Mouse (Mus musculus) spleen, adult 18-20 months (tissue): ENCODE measurements around the gene Mrpl9.

Source experiments
- DNase-seq, 2 experiments: peaks; one replicate each; pipeline ENCODE4 v3.0.0; 2022; ENCODE audit warnings: mixed read lengths in 2 of 2

Mrpl9 gene

DNA sequence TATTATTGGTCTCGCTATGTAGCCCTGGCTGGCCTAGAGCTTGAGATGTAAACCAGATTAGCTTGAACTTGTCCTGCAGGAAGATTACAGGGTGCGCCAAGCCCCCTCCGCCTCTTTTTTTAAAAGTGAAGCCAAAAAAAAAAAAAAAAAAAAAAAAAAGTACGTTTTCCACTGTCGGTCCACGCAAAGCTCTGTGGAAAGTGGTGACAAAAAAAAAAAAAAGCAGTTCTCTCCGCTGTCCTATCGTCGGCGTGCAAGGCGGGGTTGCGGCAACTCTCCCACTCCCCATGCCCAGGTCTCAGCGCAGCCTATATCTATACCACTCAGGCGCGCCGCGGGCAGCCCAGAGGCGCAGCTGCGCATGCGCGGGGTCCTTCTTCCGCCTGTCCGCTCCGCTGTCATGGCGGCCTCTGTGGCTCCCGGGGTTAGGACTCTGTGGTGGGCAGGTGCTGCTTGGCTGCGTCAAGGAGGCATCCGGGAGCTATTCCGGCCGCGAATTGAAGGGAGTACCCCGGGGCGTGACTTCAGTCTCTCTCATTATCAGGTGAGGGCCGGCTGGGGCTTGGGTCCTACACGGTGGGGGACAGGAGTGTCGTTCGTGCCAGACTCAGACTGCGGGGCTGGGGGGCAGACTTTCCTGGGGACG is at the start of gene Mrpl9:
TSS of gene Mrpl9 (plus strand) at position 368 of the 646 bp plus-strand sequence.
- DNase-seq, result peak; percentile 89 to 94

DNA sequence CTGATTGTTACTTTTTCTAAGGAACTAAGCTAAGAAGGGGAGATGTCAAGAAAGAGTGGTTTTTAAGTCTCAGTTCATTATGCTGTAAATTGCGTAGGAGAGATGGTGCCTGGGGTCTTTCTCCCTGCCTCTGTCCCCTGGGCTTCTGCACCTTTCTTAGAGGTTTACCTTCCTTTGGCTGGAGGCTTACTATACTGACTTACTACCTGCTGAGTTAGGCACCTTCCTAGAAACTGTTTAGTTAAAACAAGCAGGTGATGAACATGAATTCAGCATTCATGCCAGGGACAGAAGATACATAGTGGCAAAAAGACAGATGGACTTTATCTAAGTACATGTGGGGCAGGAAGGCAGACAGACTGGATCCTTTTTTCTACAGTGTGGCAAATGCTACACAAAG is 46.8 kb upstream of the Mrpl9 start:
- DNase-seq, result no peak

DNA sequence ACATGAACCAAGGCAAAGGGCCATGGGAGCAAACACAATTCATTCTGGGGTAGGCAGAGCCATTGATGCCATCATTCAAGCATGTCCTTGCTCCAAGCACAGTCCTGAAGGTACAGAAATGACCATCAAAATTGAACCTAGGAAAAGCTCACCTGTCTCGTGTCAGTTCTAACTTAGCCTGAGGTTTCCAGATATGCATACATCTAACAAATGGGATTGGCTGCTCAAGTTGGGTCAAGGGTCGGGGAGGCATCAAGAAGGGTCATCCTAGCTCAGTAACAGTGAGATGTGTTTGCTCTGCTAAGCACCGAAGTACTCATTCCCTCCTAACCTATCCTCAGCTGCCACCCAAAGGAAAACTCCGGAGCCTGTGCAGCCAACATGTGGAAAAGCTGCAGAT is 46.3 kb upstream of the Mrpl9 start:
- no peak for DNase-seq

DNA sequence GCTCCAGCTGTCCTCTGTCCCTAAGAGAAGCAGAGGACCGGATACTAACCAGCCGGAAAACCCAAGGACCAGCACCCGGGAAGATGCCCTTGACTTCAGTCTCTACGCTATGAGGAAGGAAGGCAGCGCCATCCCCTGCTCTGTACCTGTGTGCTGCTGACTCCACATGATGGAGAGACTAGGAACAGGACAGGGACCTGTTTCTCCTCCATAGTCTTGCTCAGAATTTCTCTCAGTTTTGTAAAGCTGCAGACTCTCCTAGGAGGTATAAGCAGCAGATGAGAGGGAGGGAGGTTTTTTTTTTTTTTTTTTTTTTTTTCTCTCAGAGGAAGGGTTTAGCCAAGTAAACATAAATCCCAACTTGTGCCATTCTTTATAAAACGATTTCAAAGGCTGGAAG is 44.9 kb upstream of the Mrpl9 start, which contains the start of gene Lingo4:
TSS of gene Lingo4 (plus strand) at position 301 of the 400 bp plus-strand sequence.
- DNase-seq, result no peak

DNA sequence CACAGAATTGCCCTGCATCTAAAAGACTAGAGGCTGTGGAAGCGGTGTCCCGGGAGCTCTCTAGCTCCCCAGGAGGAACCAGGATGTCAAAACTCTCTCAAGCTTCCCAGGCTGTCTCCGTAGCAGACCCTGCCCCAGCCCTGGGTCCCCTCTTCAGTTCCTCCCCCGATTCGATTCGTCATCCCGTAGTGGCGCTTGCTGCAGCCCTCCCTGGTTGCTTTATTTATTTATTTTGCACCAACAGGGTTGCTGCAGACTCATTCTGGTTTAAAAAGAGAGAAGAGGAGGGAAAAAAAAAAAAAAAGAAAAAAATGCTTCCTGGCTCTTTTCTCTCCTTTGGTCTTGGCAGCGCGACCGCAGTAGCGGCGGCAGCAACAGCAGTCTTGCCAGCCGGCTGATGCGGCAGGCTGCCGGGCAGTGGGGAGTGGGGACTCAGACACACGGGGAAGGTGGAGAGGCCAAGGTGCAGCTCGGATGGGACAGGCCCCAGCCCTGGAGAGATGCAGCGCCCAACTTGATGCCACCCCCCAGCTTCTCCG is 44.1 kb upstream of the Mrpl9 start:
- no peak for DNase-seq

DNA sequence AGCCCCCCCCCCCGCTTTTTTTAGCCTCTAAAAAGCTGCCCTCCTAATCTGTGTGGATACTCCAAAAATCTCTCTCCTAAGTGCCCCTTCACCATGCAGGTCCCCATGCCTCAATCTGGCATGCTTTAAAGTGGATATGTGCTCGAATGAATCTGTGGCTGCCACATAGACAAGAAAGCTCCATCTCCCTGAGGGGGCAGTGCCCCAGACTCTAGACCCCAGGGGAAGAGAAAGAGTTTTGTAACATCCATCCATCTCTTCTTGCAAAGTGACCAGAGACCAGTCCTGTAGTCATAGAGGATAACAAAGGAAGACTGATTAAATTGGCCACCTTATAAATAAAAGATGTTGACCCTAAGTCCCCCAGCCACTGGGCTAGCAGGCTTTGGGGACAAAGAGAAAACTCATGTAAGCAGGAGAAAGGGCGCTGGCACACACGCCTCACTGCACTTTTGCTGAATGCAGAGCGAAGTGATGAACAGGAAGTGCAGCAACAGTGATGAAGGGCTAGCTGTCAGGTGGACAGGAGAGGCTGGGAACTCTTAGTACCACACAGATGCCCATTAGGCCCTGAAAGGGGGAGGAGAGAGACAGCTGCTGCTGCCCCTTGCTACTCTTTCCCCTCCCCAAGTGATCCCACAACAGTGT is 43.3 kb upstream of the Mrpl9 start:
- no peak for DNase-seq

DNA sequence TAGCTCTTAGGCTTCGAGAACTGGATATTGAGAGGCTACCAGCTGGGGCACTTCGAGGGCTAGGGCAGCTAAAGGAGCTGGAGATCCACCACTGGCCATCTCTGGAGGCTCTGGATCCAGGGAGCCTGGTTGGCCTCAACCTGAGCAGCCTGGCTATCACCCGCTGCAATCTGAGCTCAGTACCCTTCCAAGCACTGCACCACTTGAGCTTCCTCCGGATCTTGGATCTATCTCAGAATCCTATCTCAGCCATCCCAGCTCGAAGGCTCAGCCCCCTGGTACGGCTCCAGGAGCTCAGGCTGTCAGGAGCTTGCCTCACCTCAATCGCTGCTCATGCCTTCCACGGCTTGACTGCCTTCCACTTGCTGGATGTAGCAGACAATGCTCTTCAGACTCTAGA is 40.7 kb upstream of the Mrpl9 start:
- no peak for DNase-seq

DNA sequence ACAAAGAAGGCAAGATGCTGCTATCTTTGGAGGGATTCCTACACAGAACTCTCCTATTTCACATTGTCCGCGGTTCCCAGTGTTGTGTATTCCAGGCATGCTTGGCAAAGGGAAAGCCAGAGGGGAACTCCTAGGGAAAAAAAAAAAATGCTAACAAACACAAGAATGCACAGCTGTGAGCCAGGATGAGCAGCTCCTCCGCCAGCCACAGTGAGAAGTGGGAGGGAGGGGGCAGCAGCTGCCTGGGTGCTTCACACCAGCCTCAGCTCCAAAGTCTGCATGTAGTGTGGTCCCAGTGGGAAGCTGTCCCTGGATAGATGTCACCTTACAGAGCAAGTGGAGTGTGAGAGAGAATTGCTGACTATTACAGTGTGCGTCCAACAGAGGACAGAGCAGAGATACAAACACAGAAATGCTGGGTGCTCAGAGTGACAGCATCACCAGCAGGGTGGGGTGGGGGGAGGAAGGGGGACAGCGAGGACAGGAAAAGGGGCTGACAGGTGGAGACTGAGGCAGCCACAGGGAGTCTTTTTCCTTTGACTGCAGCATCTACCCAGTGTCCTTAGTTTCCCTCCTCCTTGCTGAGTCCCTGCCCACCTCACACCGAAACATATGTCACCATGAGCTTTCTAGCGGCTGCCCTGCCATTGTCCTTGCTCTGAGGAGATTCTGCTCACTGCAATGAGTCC is 38.6 kb upstream of the Mrpl9 start:
- DNase-seq, result no peak

DNA sequence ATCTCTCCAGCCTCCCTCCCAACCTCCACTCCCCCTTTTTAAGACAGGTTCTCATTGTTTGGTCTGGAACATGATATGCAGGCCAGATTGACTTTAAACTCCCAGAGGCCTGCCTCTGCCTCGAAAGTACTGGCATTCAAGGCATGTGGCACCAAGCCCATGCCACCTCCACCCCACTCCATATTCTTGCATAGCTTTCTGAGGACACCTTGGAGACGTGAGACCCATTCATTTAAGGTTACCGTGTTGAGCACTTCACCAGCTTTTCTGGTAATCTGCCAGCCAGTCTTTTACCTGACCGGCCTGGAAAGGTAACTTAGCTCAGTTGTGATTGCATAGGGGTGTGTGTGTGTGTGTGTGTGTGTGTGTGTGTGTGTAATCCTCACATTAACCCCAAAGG is 37.6 kb upstream of the Mrpl9 start:
- no peak for DNase-seq

DNA sequence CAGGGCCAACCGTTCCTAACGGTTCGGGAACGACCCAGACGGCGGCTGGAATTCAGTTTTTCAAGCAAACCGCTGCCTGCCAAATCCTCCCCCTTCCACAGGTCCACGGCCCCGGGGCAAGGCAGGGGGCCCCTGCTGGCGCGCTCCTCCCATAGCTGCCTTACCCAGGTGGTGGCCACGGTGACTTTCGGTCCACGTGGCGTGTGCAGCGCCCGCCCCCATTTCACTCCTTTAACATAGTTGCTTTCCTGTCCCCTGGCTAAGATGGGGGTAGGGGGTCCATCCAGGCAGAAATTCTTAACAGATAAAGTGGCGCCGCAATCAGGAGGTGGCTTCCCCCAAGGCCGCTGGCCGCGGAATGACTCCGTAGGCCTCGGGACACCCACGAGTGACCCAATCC is 30.6 kb upstream of the Mrpl9 start:
- no peak for DNase-seq

DNA sequence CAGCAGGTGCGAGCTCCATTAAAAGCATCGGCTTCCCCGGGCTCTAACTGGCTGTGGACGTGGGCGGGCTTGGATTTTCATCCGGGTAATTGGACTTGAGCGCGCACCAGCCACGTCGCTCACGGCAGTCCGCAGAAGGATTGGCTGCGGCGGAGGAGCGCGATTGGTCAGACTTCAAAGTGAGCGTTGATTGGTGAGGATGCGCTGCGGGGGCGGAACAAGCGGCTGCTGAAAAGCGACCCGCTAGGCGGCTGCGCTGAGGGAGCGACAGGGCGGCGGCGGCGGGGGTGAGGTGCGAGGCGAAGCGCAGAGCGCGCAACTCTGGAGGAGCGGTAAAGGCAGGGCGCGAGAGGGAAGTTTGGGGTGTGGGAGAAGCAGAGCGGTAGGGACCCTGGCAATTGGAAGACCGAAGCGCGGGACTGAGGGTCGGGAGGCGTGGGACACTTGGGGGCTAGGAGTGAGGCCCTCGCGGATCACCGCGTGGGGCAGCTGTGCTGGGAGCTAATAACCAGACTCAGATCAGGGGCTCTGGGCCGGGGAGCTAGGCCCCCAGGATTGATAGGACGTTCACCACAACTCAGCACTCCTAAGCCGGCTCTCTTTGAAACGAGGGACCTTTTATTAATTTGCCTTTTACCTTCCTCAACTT is 30.0 kb upstream of the Mrpl9 start, which contains the start of gene Tdrkh:
TSS of gene Tdrkh (plus strand) at position 243 of the 649 bp plus-strand sequence.
- peak; percentile 82 to 87 for DNase-seq

DNA sequence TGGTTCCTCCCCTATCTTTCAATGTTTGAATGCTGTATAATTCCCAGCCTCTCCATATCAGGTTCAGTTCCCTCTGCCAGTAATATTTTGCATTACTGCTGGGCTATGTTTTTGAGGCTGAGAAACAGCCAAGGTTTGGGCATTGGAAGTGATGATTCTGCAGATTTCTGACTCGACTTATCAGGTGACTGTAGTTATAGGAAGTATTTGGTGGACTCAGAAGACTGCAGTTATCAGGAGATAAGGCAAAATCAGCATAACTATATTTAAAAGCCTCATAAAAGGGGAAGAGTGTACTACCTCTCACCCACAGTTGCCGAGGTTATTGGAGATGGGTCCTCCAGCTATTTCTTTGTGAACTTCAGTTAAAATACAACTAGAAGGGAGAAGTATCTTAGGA is 12.1 kb upstream of the Mrpl9 start:
- no peak for DNase-seq

DNA sequence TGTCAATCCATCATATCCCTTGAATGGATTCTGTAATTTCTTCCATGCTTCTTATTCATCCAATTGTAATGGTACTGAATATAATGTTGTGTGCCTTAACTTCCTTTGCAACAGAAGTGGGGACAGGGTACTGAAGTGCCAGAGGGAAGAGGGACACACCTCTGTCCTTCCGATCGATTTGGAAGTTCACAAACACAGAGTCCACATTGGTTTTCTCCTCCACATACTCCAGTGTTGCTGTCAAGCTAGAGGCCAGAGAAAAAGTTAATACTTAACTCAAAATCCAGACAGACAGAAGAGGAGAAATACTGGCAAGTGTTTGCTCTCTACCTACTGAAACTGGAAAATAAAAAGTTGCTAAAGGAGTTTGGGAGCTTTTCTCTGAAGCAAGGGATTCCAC is 8.8 kb upstream of the Mrpl9 start:
- DNase-seq, result no peak

DNA sequence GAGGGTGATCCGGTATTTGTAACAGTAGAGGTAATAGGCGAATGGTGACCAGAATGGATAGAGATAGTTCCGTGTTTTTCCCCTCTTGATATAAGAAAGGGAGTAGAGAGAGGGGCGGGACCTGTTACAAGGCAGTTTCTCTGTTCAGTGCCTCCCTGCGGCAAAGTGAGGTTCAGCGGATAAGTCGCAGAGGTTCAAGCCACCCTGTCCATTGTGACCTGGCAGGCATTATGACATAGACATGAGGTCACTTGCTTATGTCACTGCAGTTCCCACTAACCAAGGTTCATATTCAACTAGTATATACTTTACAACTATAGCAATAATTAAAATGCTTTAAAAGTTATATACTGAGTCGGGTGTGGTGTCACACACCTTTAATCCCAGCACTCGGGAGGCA is 6.7 kb upstream of the Mrpl9 start:
- DNase-seq, result no peak

DNA sequence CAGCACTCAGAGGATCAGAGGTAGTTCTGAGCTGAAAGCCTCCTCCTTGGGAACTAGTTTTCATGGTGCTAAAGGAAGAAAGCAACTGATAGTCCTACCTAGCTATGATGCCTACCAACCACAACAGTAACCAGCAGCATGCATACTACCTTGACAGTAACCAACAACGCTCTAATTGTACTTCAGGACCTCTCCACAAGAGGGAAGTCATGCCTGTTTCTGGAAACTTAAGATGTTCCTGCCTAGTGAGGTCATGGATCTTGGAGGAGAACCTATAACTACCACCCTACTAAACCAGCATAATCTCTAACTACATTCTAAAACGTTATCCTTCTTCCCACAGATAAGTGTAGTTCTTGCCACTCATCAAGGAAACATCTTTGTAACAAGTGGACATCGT is 1.9 kb upstream of the Mrpl9 start:
- no peak for DNase-seq

DNA sequence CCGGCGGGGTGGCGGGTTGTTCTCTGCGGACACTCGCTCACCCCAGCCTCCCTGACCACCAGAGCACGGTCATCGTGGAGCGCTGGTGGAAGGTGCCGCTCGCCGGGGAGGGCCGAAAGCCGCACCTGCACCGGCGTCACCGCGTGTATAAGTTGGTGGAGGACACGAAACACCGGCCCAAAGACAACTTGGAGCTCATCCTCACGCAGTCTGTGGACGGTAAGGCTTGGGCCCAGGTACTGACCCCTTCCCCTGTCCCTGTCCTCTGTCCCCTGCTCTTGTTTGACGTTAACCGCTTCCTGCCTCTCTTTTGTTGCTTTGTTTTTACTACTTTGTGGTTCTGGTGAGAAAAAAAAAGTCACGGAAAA is 463 bp downstream of the Mrpl9 start, which contains the start of gene Oaz3:
TSS of gene Oaz3 (minus strand) at position 319 of the 368 bp plus-strand sequence.
- DNase-seq, result no peak

DNA sequence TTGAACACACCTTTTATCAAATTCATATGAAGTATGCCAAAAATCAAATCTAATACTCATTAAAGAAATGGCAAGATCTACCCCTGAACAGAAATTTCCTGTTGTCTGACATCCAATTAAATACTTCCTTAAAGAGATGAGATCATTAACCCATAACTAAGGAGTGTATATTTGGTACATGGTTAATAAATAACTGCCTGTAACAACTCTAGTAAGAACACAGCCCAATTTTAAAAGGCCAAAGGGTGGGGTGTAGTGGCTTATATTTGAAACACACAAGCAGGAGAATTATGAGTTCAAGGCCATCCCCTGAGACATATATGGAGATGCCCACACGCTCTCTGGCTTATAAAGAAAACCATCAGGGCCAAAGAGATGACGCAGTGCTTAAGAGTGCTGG is 6.3 kb downstream of the Mrpl9 start:
- DNase-seq, result no peak

DNA sequence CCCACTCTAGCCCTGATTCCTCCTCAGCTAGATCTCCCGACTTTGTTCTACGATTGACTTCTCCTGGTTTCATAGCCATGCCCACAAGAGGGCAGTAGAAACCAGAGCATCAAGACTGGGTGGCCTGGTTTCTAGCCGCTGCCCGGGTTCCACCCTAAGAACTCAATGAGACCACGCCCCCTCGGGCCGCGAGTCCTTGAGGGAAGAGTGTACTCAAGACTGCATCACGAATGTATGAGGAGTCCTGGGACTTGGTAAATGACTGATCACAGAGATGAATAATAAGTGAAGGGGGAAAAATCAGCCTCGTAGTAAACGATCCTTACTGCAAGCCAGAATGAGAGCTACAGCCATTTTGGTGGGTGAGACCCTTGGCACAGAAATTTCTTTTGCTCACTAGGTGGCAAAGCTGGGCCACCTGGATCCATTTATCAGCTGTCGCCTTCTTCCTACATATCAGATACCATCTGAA is 13.4 kb downstream of the Mrpl9 start:
- DNase-seq, result peak; percentile 35 to 60

DNA sequence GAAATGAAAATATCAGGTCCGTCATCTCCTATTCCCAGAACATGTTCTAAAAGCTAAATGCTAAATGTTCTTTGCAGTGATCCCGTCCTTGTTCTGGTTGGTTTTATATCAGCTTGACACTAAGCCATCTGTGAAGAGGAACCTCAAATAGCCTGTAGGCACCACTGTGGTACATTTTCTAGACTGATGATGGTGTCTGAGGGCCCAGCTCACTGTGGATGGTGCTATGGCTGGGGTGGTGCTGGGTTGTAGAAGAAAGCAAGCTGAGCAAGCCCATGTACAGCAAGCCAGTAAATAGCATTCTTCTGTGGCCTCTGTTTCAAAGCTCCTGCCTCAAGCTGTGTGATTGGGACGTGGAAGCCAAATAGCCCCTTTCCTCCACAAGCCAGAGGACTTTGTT is 13.9 kb downstream of the Mrpl9 start:
- DNase-seq, result no peak

DNA sequence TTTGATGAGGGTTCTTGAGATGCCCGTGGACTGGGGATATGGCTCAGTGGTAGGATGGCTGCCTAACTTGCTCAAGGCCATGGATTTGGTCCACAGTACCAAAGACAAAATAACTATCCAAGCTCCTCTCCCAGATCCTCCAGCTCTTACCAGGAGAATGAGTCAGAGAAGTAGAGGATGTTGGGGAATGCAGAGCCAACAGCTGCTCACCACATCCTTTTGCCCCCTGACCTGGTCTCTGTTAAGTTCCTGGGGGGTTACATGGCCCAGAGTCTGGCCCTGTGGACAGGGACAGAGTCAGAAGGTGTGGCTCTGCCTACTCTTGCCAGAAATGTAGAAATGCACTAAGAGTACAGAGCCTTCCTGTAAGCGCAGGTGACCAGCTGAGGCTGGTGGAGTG is 16.7 kb downstream of the Mrpl9 start:
- DNase-seq, result no peak

DNA sequence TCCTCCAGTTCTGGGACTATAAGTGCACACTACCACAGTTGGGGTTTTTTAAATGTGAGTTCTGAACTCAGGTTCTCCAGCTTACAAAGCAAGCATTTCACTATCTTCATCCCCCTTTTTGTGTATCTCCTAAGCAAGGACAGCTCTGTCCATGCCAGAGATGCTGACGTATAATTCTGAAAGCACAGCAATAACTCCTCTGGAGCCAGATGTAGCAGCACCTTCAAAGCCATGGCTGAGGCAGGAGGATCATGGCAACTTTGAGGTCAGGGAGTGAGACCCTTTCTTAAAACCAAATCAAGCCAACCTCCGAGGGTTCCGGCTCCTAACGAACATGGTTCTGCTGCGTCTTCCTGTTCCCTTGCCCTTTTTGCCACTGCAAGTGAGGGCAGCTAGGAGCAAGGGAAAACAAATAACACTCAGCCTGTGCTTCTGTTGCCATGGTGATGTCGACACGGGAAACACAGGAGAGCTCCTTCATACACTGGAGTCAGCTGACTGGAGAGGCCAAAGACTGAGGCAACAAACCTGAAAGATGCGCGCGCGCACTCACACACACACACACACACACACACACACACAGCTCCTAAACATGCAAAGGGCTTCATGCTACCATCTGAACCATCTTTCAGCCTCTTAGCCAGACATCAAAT is 20.9 kb downstream of the Mrpl9 start:
- DNase-seq, result no peak

DNA sequence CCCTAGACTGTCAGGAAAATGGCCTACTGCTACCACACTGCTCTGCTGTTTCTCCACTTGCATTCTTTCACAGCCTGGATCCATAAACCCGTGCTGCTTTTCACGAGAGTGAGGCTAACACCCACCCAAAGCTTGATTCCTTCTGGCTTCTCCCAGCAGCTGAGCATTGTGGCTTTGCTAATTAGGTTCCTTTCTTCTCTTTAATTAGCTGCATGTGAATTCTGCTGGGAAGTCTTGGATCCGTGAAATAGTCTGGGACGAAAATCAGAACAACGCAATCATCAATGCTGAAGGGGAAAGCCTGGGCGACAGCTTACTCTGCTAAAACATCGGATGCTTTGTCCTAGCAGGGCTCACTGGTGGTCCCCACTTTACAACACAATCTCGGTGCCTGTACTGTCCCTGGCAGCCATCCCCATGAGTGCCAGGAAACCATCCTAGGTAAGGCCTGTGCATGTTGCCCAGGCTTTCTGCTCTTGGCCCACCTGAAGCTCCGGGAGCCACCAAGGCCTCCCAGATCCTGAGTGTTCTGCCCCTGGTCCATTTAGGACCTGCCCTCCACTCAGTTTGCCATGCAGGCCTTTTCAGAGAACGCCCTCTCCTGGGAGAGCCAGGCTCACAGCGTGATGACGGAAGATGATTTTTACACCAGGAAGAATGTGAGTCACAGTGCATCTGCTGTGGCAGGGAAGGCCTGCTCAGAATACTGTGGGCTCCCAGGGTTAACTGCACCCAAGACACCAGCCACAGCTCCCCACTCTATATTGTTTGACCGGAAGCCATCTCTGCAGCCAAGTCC is 22.7 kb downstream of the Mrpl9 start:
- no peak for DNase-seq
